ENCODE assay signal across 8 mouse cellular contexts in genomic region chr19:5106074-5106473, GRCm38 (mm10). TPM values are rescaled to one million over a fixed set of nuclear protein-coding genes. Genes with fewer than 3 reads are reported as not detected.
DNase-seq lines count a peak whose midpoint lies in the region; ATAC-seq lines count a peak whose summit lies in the region.

No protein-coding gene starts in this region.

- ATAC-seq in embryonic facial prominence, embryonic 12.5 days (ENCODE audit: insufficient number of reproducible peaks, insufficient read depth, low FRiP score, low TSS enrichment): no peak
- ATAC-seq in hindbrain, embryonic 16.5 days: no peak
- no peak for ATAC-seq in liver, embryonic 15.5 days (ENCODE audit: insufficient read depth)

- H3K4me3 ChIP-seq in embryonic facial prominence, embryonic 12.5 days: peak overlapping the region; percentile 79
- peak overlapping the region; percentile 74 for H3K4me3 ChIP-seq in hindbrain, embryonic 16.5 days (ENCODE audit: low read length)
- H3K4me3 ChIP-seq in liver, embryonic 15.5 days (replicated peaks): peak overlapping the region; percentile 86

- 19% methylated on average over 9 of the region's 9 CpGs for WGBS in embryonic facial prominence, embryonic 12.5 days
- WGBS in hindbrain, embryonic 16.5 days: 19% methylated on average over 9 of the region's 9 CpGs
- 4% methylated on average over 9 of the region's 9 CpGs for WGBS in liver, embryonic 15.5 days (ENCODE audit: insufficient replicate concordance)

- H3K9me3 ChIP-seq in embryonic facial prominence, embryonic 12.5 days: no peaks in the 10 kb centered on the region
- no peaks in the 10 kb centered on the region for H3K9me3 ChIP-seq in hindbrain, embryonic 16.5 days (ENCODE audit: control insufficient read depth, low read length)
- no peaks in the 10 kb centered on the region for H3K9me3 ChIP-seq in liver, embryonic 15.5 days (replicated peaks)

- peaks cover 69% of the 10 kb centered on the region for H3K36me3 ChIP-seq in embryonic facial prominence, embryonic 12.5 days
- peaks cover 50% of the 10 kb centered on the region for H3K36me3 ChIP-seq in hindbrain, embryonic 16.5 days (ENCODE audit: control insufficient read depth, insufficient read depth, low read length)
- H3K36me3 ChIP-seq in liver, embryonic 15.5 days (replicated peaks): peaks cover 41% of the 10 kb centered on the region

- no peaks in the 10 kb centered on the region for H3K27me3 ChIP-seq in embryonic facial prominence, embryonic 12.5 days
- H3K27me3 ChIP-seq in hindbrain, embryonic 16.5 days (replicated peaks; ENCODE audit: control insufficient read depth, insufficient read depth, low read length): no peaks in the 10 kb centered on the region
- no peaks in the 10 kb centered on the region for H3K27me3 ChIP-seq in liver, embryonic 15.5 days

- DNase-seq in heart, adult 9 months (ENCODE audit: low spot score in 2 of 2): peak; percentile 34 to 39
- DNase-seq in heart, adult 8-10 months (ENCODE audit: low spot score): no peak
- no peak for DNase-seq in embryo, embryonic 10.5 days (ENCODE audit: low spot score)
- DNase-seq in spleen, adult 12 weeks (ENCODE audit: low spot score): no peak
- DNase-seq in left cerebral cortex, postnatal 36 days (ENCODE audit: low spot score in 2 of 2): no peak

- peak overlapping the region; percentile 91 for H3K27ac ChIP-seq in embryonic facial prominence, embryonic 12.5 days
- H3K27ac ChIP-seq in hindbrain, embryonic 16.5 days (ENCODE audit: low read depth, low read length): peak overlapping the region; percentile 98
- H3K27ac ChIP-seq in liver, embryonic 15.5 days (replicated peaks): peak overlapping the region; percentile 89

- H3K4me2 ChIP-seq in embryonic facial prominence, embryonic 12.5 days (replicated peaks): peak overlapping the region; percentile 87
- peak overlapping the region; percentile 95 for H3K4me2 ChIP-seq in hindbrain, embryonic 16.5 days (ENCODE audit: low read length)
- H3K4me2 ChIP-seq in liver, embryonic 15.5 days: peak overlapping the region; percentile 95

- intact Hi-C loops in left cerebral cortex, postnatal 36 days (cut with DNase I): no loop called here

- H3K4me1 ChIP-seq in embryonic facial prominence, embryonic 12.5 days: peaks cover 12% of the 10 kb centered on the region
- peaks cover 8% of the 10 kb centered on the region for H3K4me1 ChIP-seq in hindbrain, embryonic 16.5 days (ENCODE audit: control insufficient read depth, insufficient read depth, low read depth, low read length)
- peaks cover 44% of the 10 kb centered on the region for H3K4me1 ChIP-seq in liver, embryonic 15.5 days (replicated peaks)

- H3K9ac ChIP-seq in embryonic facial prominence, embryonic 12.5 days: peak overlapping the region; percentile 87
- H3K9ac ChIP-seq in hindbrain, embryonic 16.5 days (ENCODE audit: low read depth, low read length): peak overlapping the region; percentile 96
- H3K9ac ChIP-seq in liver, embryonic 15.5 days: peak overlapping the region; percentile 87

RNA-seq across cellular contexts. Expression of gene Rab1b, which starts 0.8 kb away (rescaled TPM):
- 100 to 1,000 TPM; 185 to 214 (median 210) TPM for total RNA-seq in heart, adult 8-10 months (2022)
- 247 and 248 TPM in 2 replicates for polyA plus RNA-seq in embryonic facial prominence, embryonic 12.5 days (2016; fragmentation: Nextera tagmentation; extraction: Ambion mirVana)
- polyA plus RNA-seq in hindbrain, embryonic 16.5 days (2015; fragmentation: Nextera tagmentation; extraction: Ambion mirVana): 230 and 231 TPM in 2 replicates
- 85.4 and 89.7 TPM in 2 replicates for polyA plus RNA-seq in liver, embryonic 15.5 days (2015; fragmentation: Nextera tagmentation; extraction: Ambion mirVana)
- total RNA-seq in left cerebral cortex, postnatal 36 days (2021): 100 to 1,000 TPM; 141 to 170 TPM

RNA-seq across cellular contexts. Expression of gene Cnih2, which starts 7.8 kb away (rescaled TPM):
- under 1 TPM in 2 of 4 experiments, not detected in 2; 0.19 to 0.27 TPM for total RNA-seq in heart, adult 8-10 months (2022)
- polyA plus RNA-seq in embryonic facial prominence, embryonic 12.5 days (2016; fragmentation: Nextera tagmentation; extraction: Ambion mirVana): 69.7 and 74.9 TPM in 2 replicates
- polyA plus RNA-seq in hindbrain, embryonic 16.5 days (2015; fragmentation: Nextera tagmentation; extraction: Ambion mirVana): 361 and 364 TPM in 2 replicates
- 0.68 and 0.83 TPM in 2 replicates for polyA plus RNA-seq in liver, embryonic 15.5 days (2015; fragmentation: Nextera tagmentation; extraction: Ambion mirVana)
- 100 to 1,000 TPM; 260 to 267 TPM for total RNA-seq in left cerebral cortex, postnatal 36 days (2021)

RNA-seq across cellular contexts. Expression of gene Klc2, which starts 12.3 kb away (rescaled TPM):
- 10 to 100 TPM; 52.1 to 60.3 (median 58.6) TPM for total RNA-seq in heart, adult 8-10 months (2022)
- polyA plus RNA-seq in embryonic facial prominence, embryonic 12.5 days (2016; fragmentation: Nextera tagmentation; extraction: Ambion mirVana): 30.6 and 35.3 TPM in 2 replicates
- polyA plus RNA-seq in hindbrain, embryonic 16.5 days (2015; fragmentation: Nextera tagmentation; extraction: Ambion mirVana): 85.6 and 87.8 TPM in 2 replicates
- 1.7 and 2.7 TPM in 2 replicates for polyA plus RNA-seq in liver, embryonic 15.5 days (2015; fragmentation: Nextera tagmentation; extraction: Ambion mirVana)
- 100 to 1,000 TPM; 255 to 284 TPM for total RNA-seq in left cerebral cortex, postnatal 36 days (2021)

RNA-seq across cellular contexts. Expression of gene Yif1a, which starts 17.7 kb away (rescaled TPM):
- 100 to 1,000 TPM; 104 to 113 (median 111) TPM for total RNA-seq in heart, adult 8-10 months (2022)
- polyA plus RNA-seq in embryonic facial prominence, embryonic 12.5 days (2016; fragmentation: Nextera tagmentation; extraction: Ambion mirVana): 67.3 and 73.4 TPM in 2 replicates
- polyA plus RNA-seq in hindbrain, embryonic 16.5 days (2015; fragmentation: Nextera tagmentation; extraction: Ambion mirVana): 60.7 and 65.8 TPM in 2 replicates
- polyA plus RNA-seq in liver, embryonic 15.5 days (2015; fragmentation: Nextera tagmentation; extraction: Ambion mirVana): 49.4 and 55.3 TPM in 2 replicates
- 10 to 100 TPM; 24.8 to 26.1 TPM for total RNA-seq in left cerebral cortex, postnatal 36 days (2021)

RNA-seq across cellular contexts. Expression of gene Tmem151a, which starts 20.7 kb away (rescaled TPM):
- 1 to 10 TPM; 2.1 to 3.9 (median 3.2) TPM for total RNA-seq in heart, adult 8-10 months (2022)
- polyA plus RNA-seq in embryonic facial prominence, embryonic 12.5 days (2016; fragmentation: Nextera tagmentation; extraction: Ambion mirVana): 2.9 and 3.7 TPM in 2 replicates
- polyA plus RNA-seq in hindbrain, embryonic 16.5 days (2015; fragmentation: Nextera tagmentation; extraction: Ambion mirVana): 38.5 and 49.0 TPM in 2 replicates
- 0.41 and 0.45 TPM in 2 replicates for polyA plus RNA-seq in liver, embryonic 15.5 days (2015; fragmentation: Nextera tagmentation; extraction: Ambion mirVana)
- 100 to 1,000 TPM; 152 to 188 TPM for total RNA-seq in left cerebral cortex, postnatal 36 days (2021)

Comparison
In these comparisons a context has a peak if more than half of its experiments do, and no peak if none do; other contexts are left out.
1. DNase-seq: peak in heart, adult 9 months (2 of 2); none in heart, adult 8-10 months (single experiment), embryo, embryonic 10.5 days (single experiment), spleen, adult 12 weeks (single experiment) and left cerebral cortex, postnatal 36 days (0 of 2).
2. RNA of gene Cnih2, which starts 7.8 kb away (polyA plus RNA-seq): 361 to 364 TPM in hindbrain, embryonic 16.5 days and 69.7 to 74.9 TPM in embryonic facial prominence, embryonic 12.5 days; 0.68 to 0.83 TPM in liver, embryonic 15.5 days; every median in the first group is over 10 times any median in the second.
3. Peak in every context shown above with its lines, with median percentiles within 50 percentile points of each other: H3K27ac ChIP-seq, H3K4me2 ChIP-seq, H3K4me3 ChIP-seq and H3K9ac ChIP-seq.